Mouse (Mus musculus): ENCODE measurements around the gene Mtus2. TPM values are rescaled to one million over a fixed set of nuclear protein-coding genes. Genes with fewer than 3 reads are reported as not detected.

The Mtus2 gene
- total and polyA plus RNA-seq, 3 experiments: 0.03 to 0.13 TPM; not detected in 1

GRCm38 (mm10) chr5:148264819-148265707 is 307.9 kb downstream of the Mtus2 start:
- in situ Hi-C loops (cut with MboI; ENCODE audit: low pct_ligation_motif_present, low pct_unique_long_range_greater_than_20kb, low sequenced_read_pairs): no loop called here
- no peaks in the 10 kb centered on the region for H3K36me3 ChIP-seq (replicated peaks in 1 of 2; ENCODE audit: control insufficient read depth in 1 of 2, insufficient read depth in 1 of 2, low read length in 1 of 2)
- no peak overlapping the region for H3K4me3 ChIP-seq (replicated peaks in 1 of 3; ENCODE audit: low read depth in 2 of 3, low read length in 2 of 3, poor library complexity in 1 of 3)
- no peaks in the 10 kb centered on the region for H3K4me1 ChIP-seq (ENCODE audit: control insufficient read depth in 1 of 2, insufficient read depth in 2 of 2)
- H3K4me2 ChIP-seq (ENCODE audit: insufficient read depth, low read depth, poor library complexity, severe bottlenecking): no peak overlapping the region
- H3K27ac ChIP-seq (ENCODE audit: insufficient read depth, low read depth): no peak overlapping the region
- dilution Hi-C loops (cut with MboI; ENCODE audit: extremely low pct_ligation_motif_present, extremely low pct_unique_long_range_greater_than_20kb, low sequenced_read_pairs): no loop called here
- TF ChIP-seq SMC3 (IDR thresholded peaks at IDR 0.05; ENCODE audit: low read depth, low read length): no peak
- TF ChIP-seq USF2 (conservative IDR thresholded peaks at IDR 0.05; ENCODE audit: low read depth, low read length): no peak
- TF ChIP-seq MAX (IDR thresholded peaks at IDR 0.05; ENCODE audit: low read length): no peak
- TF ChIP-seq E2F4 (IDR thresholded peaks at IDR 0.05; ENCODE audit: insufficient replicate concordance, low read depth, low read length): no peak
- no peak for TF ChIP-seq EP300 (IDR thresholded peaks at IDR 0.05; ENCODE audit: low read length)
- no peak for TF ChIP-seq JUND (conservative IDR thresholded peaks at IDR 0.05; ENCODE audit: low read depth, low read length)
- no peak for TF ChIP-seq NELFE (IDR thresholded peaks at IDR 0.05; ENCODE audit: low read depth, low read length)
- no peak for TF ChIP-seq HCFC1 (IDR thresholded peaks at IDR 0.05; ENCODE audit: low read depth, low read length)
- no peak for TF ChIP-seq NRF1 (IDR thresholded peaks at IDR 0.05; ENCODE audit: low read depth, low read length)
- no peak for TF ChIP-seq GABPA (IDR thresholded peaks at IDR 0.05; ENCODE audit: insufficient replicate concordance, low read depth, low read length)
- no peak for TF ChIP-seq BHLHE40 (IDR thresholded peaks at IDR 0.05; ENCODE audit: low read depth, low read length)
- no peak for TF ChIP-seq KAT2A (IDR thresholded peaks at IDR 0.05; ENCODE audit: insufficient replicate concordance, low read length)
- no peak for TF ChIP-seq PAX5 (IDR thresholded peaks at IDR 0.05; ENCODE audit: low read length)
- peaks cover 18% of the 10 kb centered on the region for H3K27me3 ChIP-seq (replicated peaks)
- peaks cover 10% of the 10 kb centered on the region for H3K9me3 ChIP-seq (replicated peaks; ENCODE audit: low read length)
- H3K79me2 ChIP-seq (replicated peaks; ENCODE audit: control insufficient read depth, extremely low read depth, insufficient read depth, poor library complexity, severe bottlenecking): no peaks in the 10 kb centered on the region
- no peak for DNase-seq (ENCODE audit: extremely low read depth)
- no peak overlapping the region for H3K9ac ChIP-seq (ENCODE audit: insufficient read depth, low read depth)

- no peak overlapping the region for H3K27ac ChIP-seq (ENCODE audit: insufficient read depth, low read depth)
- no peaks in the 10 kb centered on the region for H3K79me2 ChIP-seq (replicated peaks; ENCODE audit: control insufficient read depth, extremely low read depth, insufficient read depth, poor library complexity, severe bottlenecking)
- no peak for DNase-seq (ENCODE audit: extremely low read depth)
- peaks cover 10% of the 10 kb centered on the region for H3K9me3 ChIP-seq (replicated peaks; ENCODE audit: low read length)
- peaks cover 0 to 5% of the 10 kb centered on the region in 2 experiments; a peak in 1 of 4 replicates for H3K4me1 ChIP-seq (ENCODE audit: control insufficient read depth in 1 of 2, insufficient read depth in 2 of 2)
- dilution Hi-C loops (cut with MboI; ENCODE audit: extremely low pct_ligation_motif_present, extremely low pct_unique_long_range_greater_than_20kb, low sequenced_read_pairs): no loop called here
- no peaks in the 10 kb centered on the region for H3K36me3 ChIP-seq (replicated peaks in 1 of 2; ENCODE audit: control insufficient read depth in 1 of 2, insufficient read depth in 1 of 2, low read length in 1 of 2)
- no peak for TF ChIP-seq BHLHE40 (IDR thresholded peaks at IDR 0.05; ENCODE audit: low read depth, low read length)
- no peak for TF ChIP-seq RCOR1 (conservative IDR thresholded peaks at IDR 0.05; ENCODE audit: low read depth, low read length)
- TF ChIP-seq TCF12 (IDR thresholded peaks at IDR 0.05; ENCODE audit: low read depth, low read length): no peak
- TF ChIP-seq CHD2 (IDR thresholded peaks at IDR 0.05; ENCODE audit: low read length): no peak
- no peak for TF ChIP-seq CHD1 (IDR thresholded peaks at IDR 0.05; ENCODE audit: low read depth, low read length)
- TF ChIP-seq JUN (IDR thresholded peaks at IDR 0.05; ENCODE audit: insufficient read depth, low read depth, low read length): no peak
- TF ChIP-seq USF2 (conservative IDR thresholded peaks at IDR 0.05; ENCODE audit: low read depth, low read length): no peak
- TF ChIP-seq PAX5 (IDR thresholded peaks at IDR 0.05; ENCODE audit: low read length): no peak
- TF ChIP-seq ZC3H11A (IDR thresholded peaks at IDR 0.05; ENCODE audit: low read depth, low read length): no peak
- TF ChIP-seq RAD21 (IDR thresholded peaks at IDR 0.05; ENCODE audit: low read depth, low read length): no peak
- no peak for TF ChIP-seq JUND (conservative IDR thresholded peaks at IDR 0.05; ENCODE audit: low read depth, low read length)
- no peak for TF ChIP-seq UBTF (IDR thresholded peaks at IDR 0.05; ENCODE audit: low read depth, low read length)
- no peak for TF ChIP-seq NRF1 (IDR thresholded peaks at IDR 0.05; ENCODE audit: low read depth, low read length)
- no peak for TF ChIP-seq MAZ (IDR thresholded peaks at IDR 0.05; ENCODE audit: low read depth, low read length)
- TF ChIP-seq SMC3 (IDR thresholded peaks at IDR 0.05; ENCODE audit: low read depth, low read length): no peak
- TF ChIP-seq IRF4 (IDR thresholded peaks at IDR 0.05; ENCODE audit: low read depth, low read length): no peak
- TF ChIP-seq KAT2A (IDR thresholded peaks at IDR 0.05; ENCODE audit: insufficient replicate concordance, low read length): no peak
- no peak for TF ChIP-seq USF1 (IDR thresholded peaks at IDR 0.05; ENCODE audit: low read depth, low read length)
- no peak for TF ChIP-seq ELF1 (IDR thresholded peaks at IDR 0.05; ENCODE audit: low read depth, low read length)
- TF ChIP-seq ZKSCAN1 (IDR thresholded peaks at IDR 0.05; ENCODE audit: borderline replicate concordance, low read depth, low read length): no peak
- no peak overlapping the region for H3K4me2 ChIP-seq (ENCODE audit: insufficient read depth, low read depth, poor library complexity, severe bottlenecking)
- peaks cover 8% of the 10 kb centered on the region for H3K27me3 ChIP-seq (replicated peaks)
- no peak overlapping the region for H3K4me3 ChIP-seq (replicated peaks in 1 of 3; ENCODE audit: low read depth in 2 of 3, low read length in 2 of 3, poor library complexity in 1 of 3)
- in situ Hi-C loops (cut with MboI; ENCODE audit: low pct_ligation_motif_present, low pct_unique_long_range_greater_than_20kb, low sequenced_read_pairs): no loop called here
- no peak overlapping the region for H3K9ac ChIP-seq (ENCODE audit: insufficient read depth, low read depth)
Observed at GRCm38 (mm10) chr5:148266841-148267240, 309.7 kb downstream of the Mtus2 start.

Data from CH12.LX (cell line).